Mouse (Mus musculus): ENCODE results near the gene Snrpc. TPM values are rescaled to one million over a fixed set of nuclear protein-coding genes. Genes with fewer than 3 reads are reported as not detected.

The Snrpc gene
- polyA plus RNA-seq, 2 experiments = 85.1 to 145 TPM

DNA sequence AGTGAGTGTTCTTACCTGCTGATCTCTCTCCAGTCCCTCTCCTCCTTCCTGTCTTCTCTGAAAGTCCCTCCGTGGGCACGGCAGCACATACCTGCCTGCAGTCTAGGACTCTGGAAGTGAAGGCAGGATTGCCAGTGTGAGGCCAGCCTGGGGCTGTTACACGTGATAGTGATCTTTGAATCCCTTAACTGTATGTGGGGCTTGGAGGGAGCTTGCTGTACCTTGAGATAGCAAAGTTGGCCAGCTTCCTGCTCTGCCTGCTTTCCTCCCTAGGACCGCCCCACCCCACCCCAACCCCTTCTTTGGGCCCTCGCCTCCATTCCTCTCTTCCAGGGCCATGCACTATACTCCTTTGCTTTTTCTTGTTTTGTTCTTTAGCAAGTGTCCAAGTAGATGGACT lies 36.6 kb downstream of the Snrpc start:
- Histone ChIP-seq H3K4me1 (replicated peaks; ENCODE audit: control insufficient read depth in 2 of 2, insufficient read depth in 2 of 2, low read length in 1 of 2) (peaks cover 17% of the 10 kb centered on the region in 2 experiments), H3K9ac (replicated peaks) (peak overlapping the region; percentile 16; the same call in 1 of the 2 replicates), H3K4me3 (ENCODE audit: insufficient read depth in 1 of 2, low read depth in 2 of 2, low read length in 2 of 2) (no peak overlapping the region), H3K27ac (peak overlapping the region; percentile 25), H3K36me3 (replicated peaks; ENCODE audit: control insufficient read depth, insufficient read depth, low read depth) (no peaks in the 10 kb centered on the region; the same call in 1 of the 2 replicates), H3K4me2 (ENCODE audit: low read depth) (peak overlapping the region; percentile 53), H3K9me3 (ENCODE audit: control insufficient read depth, low read length) (no peaks in the 10 kb centered on the region), H3K27me3 (ENCODE audit: control insufficient read depth, insufficient read depth, low read length) (no peaks in the 10 kb centered on the region)
- DNase-seq (ENCODE audit: low read depth in 3 of 3, low spot score in 3 of 3) = peak in 1 of 3 experiments; percentile 45
- ATAC-seq (ENCODE audit: insufficient read depth) = peak; percentile 87
- WGBS (ENCODE audit: insufficient replicate concordance) = 14% methylated on average over 5 of the region's 5 CpGs
- TF ChIP-seq EP300 (IDR thresholded peaks at IDR 0.05; ENCODE audit: low read depth) (peak; percentile 52), CTCF (IDR thresholded peaks at IDR 0.05; ENCODE audit: low read depth) (no peak)

DNA sequence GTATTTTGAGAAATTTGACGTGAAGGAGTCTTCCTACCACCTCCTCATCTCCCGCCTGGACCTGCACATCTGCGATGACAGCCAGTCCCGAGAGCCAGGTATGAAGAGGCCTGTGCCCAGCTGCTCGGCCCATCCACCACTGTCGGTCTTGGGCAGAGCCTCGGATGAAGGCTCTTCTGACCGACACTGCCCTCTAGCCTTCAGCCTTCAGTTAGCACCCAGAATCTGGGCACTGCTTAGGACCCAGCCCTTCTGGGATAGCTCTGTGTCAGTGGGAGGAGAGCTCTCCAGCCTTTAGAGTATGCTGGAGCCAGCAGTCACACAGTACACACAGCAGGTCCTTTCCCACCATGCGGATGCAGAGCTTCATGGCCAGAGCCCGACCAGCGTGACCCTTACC lies 43.6 kb downstream of the Snrpc start:
- Histone ChIP-seq H3K9ac (replicated peaks) (no peak overlapping the region), H3K36me3 (replicated peaks; ENCODE audit: control insufficient read depth, insufficient read depth, low read depth) (peaks cover 9% of the 10 kb centered on the region; the same call in 1 of the 2 replicates), H3K4me3 (ENCODE audit: insufficient read depth in 1 of 2, low read depth in 2 of 2, low read length in 2 of 2) (no peak overlapping the region), H3K9me3 (ENCODE audit: control insufficient read depth, low read length) (no peaks in the 10 kb centered on the region), H3K27me3 (ENCODE audit: control insufficient read depth, insufficient read depth, low read length) (no peaks in the 10 kb centered on the region), H3K4me1 (replicated peaks; ENCODE audit: control insufficient read depth in 2 of 2, insufficient read depth in 2 of 2, low read length in 1 of 2) (no peaks in the 10 kb centered on the region), H3K27ac (no peak overlapping the region), H3K4me2 (ENCODE audit: low read depth) (no peak overlapping the region)
- ATAC-seq (ENCODE audit: insufficient read depth) = no peak
- 76% methylated on average over 11 of the region's 11 CpGs for WGBS (ENCODE audit: insufficient replicate concordance)
- no peak for DNase-seq (ENCODE audit: low read depth in 3 of 3, low spot score in 3 of 3)
- TF ChIP-seq CTCF (IDR thresholded peaks at IDR 0.05; ENCODE audit: low read depth) (peak; percentile 65), EP300 (IDR thresholded peaks at IDR 0.05; ENCODE audit: low read depth) (no peak)

DNA sequence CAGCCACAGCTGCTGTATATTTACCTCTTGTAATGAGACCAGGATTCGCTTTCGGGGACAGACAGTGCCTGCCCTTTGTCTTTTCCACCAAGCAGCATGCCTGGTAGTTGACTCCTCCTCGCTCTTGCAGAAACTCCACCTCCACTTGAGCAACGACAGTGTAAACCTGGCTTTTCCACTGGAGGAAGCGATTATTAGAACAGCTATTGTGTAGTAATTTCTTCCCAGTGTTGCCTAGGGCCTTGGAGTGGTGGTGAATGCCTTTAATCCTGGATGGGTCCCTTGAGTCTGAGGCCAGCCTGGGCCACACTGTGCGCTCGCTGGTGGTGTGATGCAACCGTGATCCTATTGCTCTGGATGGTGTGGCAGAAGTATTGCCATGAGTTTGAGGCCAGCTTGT lies 45.2 kb downstream of the Snrpc start:
- H3K36me3 ChIP-seq (replicated peaks; ENCODE audit: control insufficient read depth, insufficient read depth, low read depth) = peaks cover 11% of the 10 kb centered on the region; the same call in 1 of the 2 replicates

DNA sequence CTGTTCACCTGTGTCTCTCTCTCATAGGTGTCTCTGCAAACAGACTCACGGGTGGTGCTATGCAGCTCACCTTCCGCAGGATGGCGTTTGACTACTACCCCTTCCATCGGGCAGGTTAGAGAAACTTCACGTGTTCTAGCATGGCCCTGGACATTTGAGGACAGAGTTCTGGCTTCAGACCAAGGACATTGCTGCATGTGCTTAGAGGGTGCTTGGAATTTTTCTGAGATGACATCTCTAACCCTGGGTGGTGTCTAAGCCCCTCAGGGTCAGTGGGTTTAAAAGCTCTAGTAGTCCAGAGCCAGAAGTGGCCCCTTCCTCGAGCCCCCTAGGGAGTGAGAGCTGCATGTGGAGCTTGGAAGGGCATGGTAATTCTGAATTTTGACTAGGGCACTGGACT lies 46.0 kb downstream of the Snrpc start:
- Histone ChIP-seq H3K4me2 (ENCODE audit: low read depth) (no peak overlapping the region), H3K4me3 (ENCODE audit: insufficient read depth in 1 of 2, low read depth in 2 of 2, low read length in 2 of 2) (no peak overlapping the region), H3K4me1 (replicated peaks; ENCODE audit: control insufficient read depth in 2 of 2, insufficient read depth in 2 of 2, low read length in 1 of 2) (no peaks in the 10 kb centered on the region), H3K27ac (no peak overlapping the region), H3K9ac (replicated peaks) (no peak overlapping the region), H3K9me3 (ENCODE audit: control insufficient read depth, low read length) (no peaks in the 10 kb centered on the region), H3K27me3 (ENCODE audit: control insufficient read depth, insufficient read depth, low read length) (no peaks in the 10 kb centered on the region), H3K36me3 (replicated peaks; ENCODE audit: control insufficient read depth, insufficient read depth, low read depth) (peaks cover 11% of the 10 kb centered on the region; the same call in 1 of the 2 replicates)
- no peak for ATAC-seq (ENCODE audit: insufficient read depth)
- no peak for DNase-seq (ENCODE audit: low read depth in 3 of 3, low spot score in 3 of 3)
- WGBS (ENCODE audit: insufficient replicate concordance) = 76% methylated on average over 6 of the region's 6 CpGs
- TF ChIP-seq CTCF (IDR thresholded peaks at IDR 0.05; ENCODE audit: low read depth) = no peak
- no peak for TF ChIP-seq EP300 (IDR thresholded peaks at IDR 0.05; ENCODE audit: low read depth)

More for the DNA sequence above, 45.2 kb downstream of the Snrpc start:
- no peaks in the 10 kb centered on the region for H3K9me3 ChIP-seq (ENCODE audit: control insufficient read depth, low read length)
- ATAC-seq (ENCODE audit: insufficient read depth) (no peak), DNase-seq (ENCODE audit: low read depth in 3 of 3, low spot score in 3 of 3) (no peak)
- no peak for TF ChIP-seq CTCF (IDR thresholded peaks at IDR 0.05; ENCODE audit: low read depth)
- TF ChIP-seq EP300 (IDR thresholded peaks at IDR 0.05; ENCODE audit: low read depth) = no peak
- 81% methylated on average over 8 of the region's 8 CpGs for WGBS (ENCODE audit: insufficient replicate concordance)
- no peak overlapping the region for H3K4me2 ChIP-seq (ENCODE audit: low read depth)
- H3K4me3 ChIP-seq (ENCODE audit: insufficient read depth in 1 of 2, low read depth in 2 of 2, low read length in 2 of 2) = no peak overlapping the region
- H3K4me1 ChIP-seq (replicated peaks; ENCODE audit: control insufficient read depth in 2 of 2, insufficient read depth in 2 of 2, low read length in 1 of 2) = no peaks in the 10 kb centered on the region
- H3K9ac ChIP-seq (replicated peaks) = no peak overlapping the region
- H3K27me3 ChIP-seq (ENCODE audit: control insufficient read depth, insufficient read depth, low read length) = no peaks in the 10 kb centered on the region
- H3K27ac ChIP-seq = no peak overlapping the region

DNA sequence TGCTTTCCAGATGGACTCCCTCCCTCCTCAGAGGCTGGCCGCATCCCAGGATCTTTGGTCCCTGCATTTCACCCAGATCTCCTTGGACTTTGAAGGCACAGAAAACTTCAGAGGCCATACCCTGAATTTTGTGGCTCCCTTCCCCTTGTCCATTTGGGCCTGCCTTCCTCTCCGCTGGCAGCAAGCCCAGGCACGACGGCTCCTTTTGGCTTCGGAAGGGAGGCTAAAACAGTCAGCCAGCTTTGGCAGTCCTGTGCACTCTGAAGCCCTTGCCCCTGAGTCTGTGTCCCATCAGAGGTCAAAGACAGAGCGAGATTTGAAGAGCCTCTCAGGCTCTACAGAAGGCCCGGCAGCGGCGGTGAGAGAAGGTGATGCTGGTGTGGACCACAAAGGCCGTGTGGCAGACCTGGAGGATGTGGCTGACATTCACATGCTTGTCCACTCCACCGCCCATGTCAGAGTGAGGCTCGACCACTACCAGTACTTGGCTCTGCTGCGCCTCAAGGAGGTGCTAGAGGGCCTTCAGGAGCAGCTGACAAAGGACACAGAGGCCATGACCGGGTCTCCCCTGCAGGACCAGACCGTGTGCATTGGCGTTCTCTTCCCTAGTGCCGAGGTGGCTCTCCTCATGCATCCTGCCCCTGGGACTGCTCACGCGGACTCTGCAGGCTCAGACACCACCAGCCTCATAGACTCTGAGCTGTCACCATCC lies 48.7 kb downstream of the Snrpc start:
- peak; percentile 47; the same call in 1 of the 2 replicates for TF ChIP-seq CTCF (IDR thresholded peaks at IDR 0.05; ENCODE audit: low read depth)
- TF ChIP-seq EP300 (IDR thresholded peaks at IDR 0.05; ENCODE audit: low read depth) = no peak
- 82% methylated on average over 19 of the region's 19 CpGs for WGBS (ENCODE audit: insufficient replicate concordance)
- no peak for ATAC-seq (ENCODE audit: insufficient read depth)
- Histone ChIP-seq H3K4me2 (ENCODE audit: low read depth) (no peak overlapping the region), H3K27me3 (ENCODE audit: control insufficient read depth, insufficient read depth, low read length) (no peaks in the 10 kb centered on the region), H3K27ac (no peak overlapping the region), H3K4me1 (replicated peaks; ENCODE audit: control insufficient read depth in 2 of 2, insufficient read depth in 2 of 2, low read length in 1 of 2) (no peaks in the 10 kb centered on the region), H3K9me3 (ENCODE audit: control insufficient read depth, low read length) (no peaks in the 10 kb centered on the region), H3K9ac (replicated peaks) (no peak overlapping the region), H3K4me3 (ENCODE audit: insufficient read depth in 1 of 2, low read depth in 2 of 2, low read length in 2 of 2) (no peak overlapping the region), H3K36me3 (replicated peaks; ENCODE audit: control insufficient read depth, insufficient read depth, low read depth) (peaks cover 9% of the 10 kb centered on the region; the same call in 1 of the 2 replicates)
- no peak for DNase-seq (ENCODE audit: low read depth in 3 of 3, low spot score in 3 of 3)

Other genes starting within 250 kb of the Snrpc start
- gene Nudt3, start 214.7 kb upstream of the Snrpc start, polyA plus RNA-seq (2012; rRNA removed) = 15.3 and 20.9 TPM in 2 replicates
- 10.3 and 10.7 TPM in 2 replicates for gene Nudt3, start 214.7 kb upstream of the Snrpc start, polyA plus RNA-seq (2014; fragmentation: Nextera tagmentation; extraction: Ambion mirVana)
- gene RPS10-NUDT3, start 202.9 kb upstream of the Snrpc start, polyA plus RNA-seq (2012; rRNA removed) = not detected in 2 replicates
- not detected in 2 replicates for gene RPS10-NUDT3, start 202.9 kb upstream of the Snrpc start, polyA plus RNA-seq (2014; fragmentation: Nextera tagmentation; extraction: Ambion mirVana)
- gene Rps10, start 201.5 kb upstream of the Snrpc start, polyA plus RNA-seq (2012; rRNA removed) = 1,128 and 1,708 TPM in 2 replicates
- 697 and 712 TPM in 2 replicates for gene Rps10, start 201.5 kb upstream of the Snrpc start, polyA plus RNA-seq (2014; fragmentation: Nextera tagmentation; extraction: Ambion mirVana)
- 0.03 and 0.08 TPM in 2 replicates for gene Pacsin1, start 182.6 kb upstream of the Snrpc start, polyA plus RNA-seq (2012; rRNA removed)
- gene Pacsin1, start 182.6 kb upstream of the Snrpc start, polyA plus RNA-seq (2014; fragmentation: Nextera tagmentation; extraction: Ambion mirVana) = 0.14 TPM in 1 of 2 replicates, not detected in the other
- not detected in 2 replicates for gene Spdef, start 109.2 kb upstream of the Snrpc start, polyA plus RNA-seq (2012; rRNA removed)
- gene Spdef, start 109.2 kb upstream of the Snrpc start, polyA plus RNA-seq (2014; fragmentation: Nextera tagmentation; extraction: Ambion mirVana) = not detected in 2 replicates
- gene D17Wsu92e, start 17.5 kb upstream of the Snrpc start, polyA plus RNA-seq (2012; rRNA removed) = 20.6 and 24.2 TPM in 2 replicates
- gene D17Wsu92e, start 17.5 kb upstream of the Snrpc start, polyA plus RNA-seq (2014; fragmentation: Nextera tagmentation; extraction: Ambion mirVana) = 10.7 and 14.1 TPM in 2 replicates
- 2.9 and 3.1 TPM in 2 replicates for gene Uhrf1bp1, start 18.3 kb downstream of the Snrpc start, polyA plus RNA-seq (2012; rRNA removed)
- gene Uhrf1bp1, start 18.3 kb downstream of the Snrpc start, polyA plus RNA-seq (2014; fragmentation: Nextera tagmentation; extraction: Ambion mirVana) = 1.8 and 2.4 TPM in 2 replicates
- 5.3 and 7.1 TPM in 2 replicates for gene Anks1, start 71.2 kb downstream of the Snrpc start, polyA plus RNA-seq (2012; rRNA removed)
- gene Anks1, start 71.2 kb downstream of the Snrpc start, polyA plus RNA-seq (2014; fragmentation: Nextera tagmentation; extraction: Ambion mirVana) = 2.4 and 3.2 TPM in 2 replicates
- gene Taf11, start 71.7 kb downstream of the Snrpc start, polyA plus RNA-seq (2012; rRNA removed) = 9.4 and 16.9 TPM in 2 replicates
- 24.1 and 24.5 TPM in 2 replicates for gene Taf11, start 71.7 kb downstream of the Snrpc start, polyA plus RNA-seq (2014; fragmentation: Nextera tagmentation; extraction: Ambion mirVana)
- gene Tcp11, start 242.5 kb downstream of the Snrpc start, polyA plus RNA-seq (2012; rRNA removed) = 0.14 and 0.16 TPM in 2 replicates
- gene Tcp11, start 242.5 kb downstream of the Snrpc start, polyA plus RNA-seq (2014; fragmentation: Nextera tagmentation; extraction: Ambion mirVana) = 0.13 TPM in 1 of 2 replicates, not detected in the other